Mouse (Mus musculus) brain, embryonic 14.5 days (tissue): Measurements from ENCODE around the gene Gcdh.

ENCODE experiments used
- CTCF ChIP-seq: fragments of 200-500 bp; IDR thresholded peaks from 2 replicates; pipeline ENCODE4 v1.5.1; 2012; ENCODE audit warnings: inconsistent platforms, mild to moderate bottlenecking, moderate library complexity, borderline replicate concordance; ENCODE audit not compliant: insufficient read depth, insufficient read length; ENCODE audit errors: extremely low read depth
- POLR2A ChIP-seq: fragments of 200-500 bp; IDR thresholded peaks from 2 replicates; pipeline ENCODE4 v1.6.1; 2012; ENCODE audit warnings: mild to moderate bottlenecking, inconsistent platforms, borderline replicate concordance; ENCODE audit not compliant: poor library complexity, insufficient read depth, insufficient read length, severe bottlenecking; ENCODE audit errors: extremely low read depth

DNA sequence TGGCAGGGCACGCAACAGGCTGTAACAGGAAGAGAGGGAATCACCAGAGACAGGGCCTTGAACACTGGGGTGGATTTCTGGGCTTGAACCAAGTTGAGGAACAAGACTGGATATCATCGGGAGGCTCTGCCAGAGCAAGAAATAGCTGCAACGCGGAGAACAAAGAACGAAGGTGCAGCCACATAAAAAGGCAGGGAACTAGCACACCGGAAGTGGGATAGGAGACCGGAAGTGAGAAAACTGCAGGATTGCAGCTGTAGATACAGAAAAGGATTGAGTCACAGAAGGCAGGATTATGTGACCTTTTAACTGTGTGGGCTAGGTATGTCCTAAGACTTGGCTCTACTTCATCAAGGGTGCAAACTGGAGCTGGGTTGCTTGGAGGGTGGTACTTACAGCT is 10.6 kb upstream of the Gcdh start:
- TF ChIP-seq CTCF: no peak
- no peak for TF ChIP-seq POLR2A
